Mouse (Mus musculus): ENCODE measurements at regions not wholly inside any gene's neighbourhood (a gene's known extent, or its start where the extent isn't known, plus 50 kb on each side); places are given as distances from the start of the nearest gene placed in this dataset.

DNA sequence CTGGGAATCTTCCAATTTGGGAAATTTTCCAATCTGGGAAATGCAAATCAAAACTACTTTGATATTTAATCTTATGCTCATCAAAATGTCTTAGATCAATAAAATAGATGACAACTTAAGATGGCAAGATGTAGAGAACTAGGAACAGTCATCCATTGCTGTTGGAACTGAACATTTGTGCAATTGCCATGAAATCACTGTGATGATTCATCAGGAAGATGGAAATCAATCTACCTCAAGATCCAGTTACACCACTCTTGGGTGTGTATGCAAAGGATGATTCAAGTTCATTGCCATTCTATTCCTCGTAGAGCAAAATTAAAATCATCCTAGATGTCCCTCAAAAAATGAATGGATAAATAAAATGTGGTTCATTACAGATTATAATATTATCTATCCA, 153.9 kb upstream of the Adgrl4 start:
- Histone ChIP-seq H3K27me3 (replicated peaks; ENCODE audit: control insufficient read depth, insufficient read depth, low read length) (no peaks in the 10 kb centered on the region), H3K9ac (ENCODE audit: low read depth, low read length) (no peak overlapping the region), H3K9me3 (ENCODE audit: control insufficient read depth) (no peaks in the 10 kb centered on the region), H3K4me3 (ENCODE audit: low read depth, low read length) (no peak overlapping the region), H3K4me1 (replicated peaks; ENCODE audit: control insufficient read depth, insufficient read depth, low read length) (no peaks in the 10 kb centered on the region), H3K27ac (ENCODE audit: low read depth, low read length) (no peak overlapping the region), H3K4me2 (replicated peaks; ENCODE audit: low read depth) (no peak overlapping the region), H3K36me3 (ENCODE audit: control insufficient read depth, insufficient read depth) (no peaks in the 10 kb centered on the region)
- 84% methylated on average over 1 of the region's 1 CpGs for WGBS
- TF ChIP-seq CTCF (IDR thresholded peaks at IDR 0.05; ENCODE audit: low read depth): no peak
- ATAC-seq: no peak

DNA sequence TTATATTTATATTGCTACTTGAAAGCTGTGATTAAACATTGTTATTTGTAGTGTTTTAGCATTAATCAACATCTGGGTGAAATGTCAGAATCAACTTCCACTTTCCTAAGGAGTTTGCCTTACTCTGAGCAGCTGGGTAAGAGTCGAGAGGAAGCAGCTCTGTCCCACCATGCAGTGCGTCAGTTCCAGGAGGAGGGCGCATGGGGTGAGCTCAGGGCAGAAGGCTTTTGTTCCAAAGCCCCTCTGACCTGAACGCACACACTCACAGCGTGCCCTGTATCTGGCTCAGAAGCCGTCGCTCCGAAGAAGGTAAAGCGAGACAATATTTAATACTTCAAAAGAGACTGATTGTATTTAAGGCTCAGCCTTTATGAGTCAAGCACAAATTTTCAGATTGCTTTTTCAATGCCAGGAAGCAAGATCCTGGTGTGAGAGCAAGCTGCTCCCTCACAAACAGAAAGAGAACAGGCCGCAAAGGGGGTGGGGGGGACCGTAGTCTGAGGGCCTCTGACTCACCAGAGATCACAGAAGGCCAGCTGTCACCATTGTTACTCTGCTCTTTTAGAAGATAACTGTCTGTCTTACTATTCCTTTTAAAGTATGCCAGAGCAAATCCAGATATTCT, 143.6 kb upstream of the Adgrl4 start:
- Histone ChIP-seq H3K9me3 (ENCODE audit: control insufficient read depth) (no peaks in the 10 kb centered on the region), H3K4me3 (ENCODE audit: low read depth, low read length) (no peak overlapping the region), H3K27me3 (replicated peaks; ENCODE audit: control insufficient read depth, insufficient read depth, low read length) (no peaks in the 10 kb centered on the region), H3K27ac (ENCODE audit: low read depth, low read length) (no peak overlapping the region), H3K36me3 (ENCODE audit: control insufficient read depth, insufficient read depth) (no peaks in the 10 kb centered on the region), H3K4me2 (replicated peaks; ENCODE audit: low read depth) (no peak overlapping the region), H3K9ac (ENCODE audit: low read depth, low read length) (no peak overlapping the region), H3K4me1 (replicated peaks; ENCODE audit: control insufficient read depth, insufficient read depth, low read length) (no peaks in the 10 kb centered on the region)
- ATAC-seq: no peak
- TF ChIP-seq CTCF (IDR thresholded peaks at IDR 0.05; ENCODE audit: low read depth): no peak
- 44% methylated on average over 11 of the region's 11 CpGs for whole genome bisulfite sequencing

DNA sequence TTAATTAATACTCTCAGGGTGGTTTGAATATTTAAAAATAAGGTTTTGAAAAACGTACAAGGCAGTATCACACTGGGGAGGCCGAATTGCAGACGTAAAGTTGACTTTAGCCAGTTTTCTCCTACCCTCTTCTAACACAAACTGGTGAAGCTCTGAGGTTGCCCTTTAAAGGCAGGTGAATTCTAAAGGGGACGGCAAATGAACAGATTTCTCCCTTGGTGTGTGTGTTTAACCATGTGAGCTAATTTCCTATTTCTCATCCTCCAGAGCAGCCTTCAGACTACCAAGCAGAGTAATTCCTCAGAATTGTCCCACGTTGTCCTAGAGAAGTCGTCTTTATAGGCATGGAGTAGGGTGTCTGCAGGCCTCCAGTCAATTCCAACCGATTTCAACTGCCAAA, 143.1 kb upstream of the Adgrl4 start:
- no peak for TF ChIP-seq CTCF (IDR thresholded peaks at IDR 0.05; ENCODE audit: low read depth)
- H3K9ac ChIP-seq (ENCODE audit: low read depth, low read length): no peak overlapping the region
- H3K4me1 ChIP-seq (replicated peaks; ENCODE audit: control insufficient read depth, insufficient read depth, low read length): no peaks in the 10 kb centered on the region
- no peaks in the 10 kb centered on the region for H3K36me3 ChIP-seq (ENCODE audit: control insufficient read depth, insufficient read depth)
- no peaks in the 10 kb centered on the region for H3K9me3 ChIP-seq (ENCODE audit: control insufficient read depth)
- no peak overlapping the region for H3K27ac ChIP-seq (ENCODE audit: low read depth, low read length)
- 71% methylated on average over 7 of the region's 7 CpGs for WGBS
- H3K4me3 ChIP-seq (ENCODE audit: low read depth, low read length): no peak overlapping the region
- no peak for ATAC-seq
- H3K4me2 ChIP-seq (replicated peaks; ENCODE audit: low read depth): no peak overlapping the region
- H3K27me3 ChIP-seq (replicated peaks; ENCODE audit: control insufficient read depth, insufficient read depth, low read length): no peaks in the 10 kb centered on the region

DNA sequence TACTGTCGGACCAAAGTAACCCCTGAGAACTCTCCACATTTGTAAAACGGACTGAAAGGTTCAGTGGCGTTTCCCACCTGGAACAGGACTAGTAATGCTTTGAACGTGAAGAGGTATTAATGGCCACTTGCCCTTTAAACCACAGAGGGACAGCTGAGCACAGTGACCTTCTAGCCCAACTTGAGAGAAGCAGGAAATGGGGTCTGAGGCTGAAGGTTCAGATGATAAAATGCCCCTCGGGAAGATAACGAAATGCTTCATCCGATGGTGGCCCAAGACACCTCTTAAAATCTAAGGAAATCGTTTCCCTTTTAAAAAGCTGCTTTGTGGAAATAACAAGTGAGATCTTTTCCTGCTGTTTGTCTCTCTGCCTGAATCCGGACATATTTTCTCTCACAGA, 142.7 kb upstream of the Adgrl4 start:
- WGBS: 66% methylated on average over 9 of the region's 9 CpGs
- H3K9ac ChIP-seq (ENCODE audit: low read depth, low read length): no peak overlapping the region
- TF ChIP-seq CTCF (IDR thresholded peaks at IDR 0.05; ENCODE audit: low read depth): no peak
- H3K9me3 ChIP-seq (ENCODE audit: control insufficient read depth): no peaks in the 10 kb centered on the region
- H3K4me1 ChIP-seq (replicated peaks; ENCODE audit: control insufficient read depth, insufficient read depth, low read length): no peaks in the 10 kb centered on the region
- no peaks in the 10 kb centered on the region for H3K36me3 ChIP-seq (ENCODE audit: control insufficient read depth, insufficient read depth)
- no peaks in the 10 kb centered on the region for H3K27me3 ChIP-seq (replicated peaks; ENCODE audit: control insufficient read depth, insufficient read depth, low read length)
- ATAC-seq: no peak
- no peak overlapping the region for H3K4me3 ChIP-seq (ENCODE audit: low read depth, low read length)
- no peak overlapping the region for H3K27ac ChIP-seq (ENCODE audit: low read depth, low read length)
- no peak overlapping the region for H3K4me2 ChIP-seq (replicated peaks; ENCODE audit: low read depth)

DNA sequence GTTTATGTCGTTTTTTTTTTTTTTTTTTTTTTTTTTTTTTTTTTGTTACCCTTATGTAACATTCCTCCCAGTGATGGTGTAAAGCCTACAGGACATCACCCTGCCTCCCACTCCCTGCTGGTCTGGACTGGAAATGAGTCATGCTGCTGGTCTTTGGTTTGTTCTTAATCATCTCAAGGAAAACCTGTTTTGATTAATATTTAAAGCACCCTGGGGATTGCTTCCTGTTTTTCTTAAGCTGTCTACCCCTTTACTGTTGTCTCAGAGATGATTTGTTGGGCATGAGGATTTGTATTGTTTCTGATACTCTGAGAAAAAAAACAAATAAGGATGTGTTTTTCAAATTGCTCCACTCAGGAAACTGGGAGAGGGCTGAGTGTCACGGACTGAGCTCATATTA, 139.4 kb upstream of the Adgrl4 start:
- no peak for TF ChIP-seq CTCF (IDR thresholded peaks at IDR 0.05; ENCODE audit: low read depth)
- Histone ChIP-seq H3K36me3 (ENCODE audit: control insufficient read depth, insufficient read depth) (no peaks in the 10 kb centered on the region), H3K27me3 (replicated peaks; ENCODE audit: control insufficient read depth, insufficient read depth, low read length) (no peaks in the 10 kb centered on the region), H3K9ac (ENCODE audit: low read depth, low read length) (no peak overlapping the region), H3K4me3 (ENCODE audit: low read depth, low read length) (no peak overlapping the region), H3K9me3 (ENCODE audit: control insufficient read depth) (no peaks in the 10 kb centered on the region), H3K27ac (ENCODE audit: low read depth, low read length) (no peak overlapping the region), H3K4me1 (replicated peaks; ENCODE audit: control insufficient read depth, insufficient read depth, low read length) (no peaks in the 10 kb centered on the region), H3K4me2 (replicated peaks; ENCODE audit: low read depth) (no peak overlapping the region)
- ATAC-seq: no peak
- 45% methylated on average over 2 of the region's 2 CpGs for WGBS

DNA sequence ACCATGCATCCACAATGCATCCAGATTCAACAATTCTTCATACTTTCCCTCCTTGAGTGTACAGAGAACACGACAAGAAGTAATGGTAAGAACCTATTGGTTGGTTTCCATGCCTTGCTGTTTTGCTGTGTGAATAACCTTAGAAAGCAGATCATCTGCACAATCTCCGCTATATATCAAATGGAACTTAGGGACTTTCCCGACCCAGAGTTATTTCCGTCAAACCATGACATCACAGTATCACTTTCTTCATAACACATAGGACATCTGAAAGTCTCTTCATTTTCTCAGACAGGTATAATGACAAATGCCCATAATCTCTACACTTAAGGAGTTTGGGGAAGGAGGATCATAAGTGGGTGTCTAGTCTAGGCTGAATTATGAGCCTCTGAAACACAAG, 132.3 kb upstream of the Adgrl4 start:
- Histone ChIP-seq H3K27me3 (replicated peaks; ENCODE audit: control insufficient read depth, insufficient read depth, low read length) (no peaks in the 10 kb centered on the region), H3K4me2 (replicated peaks; ENCODE audit: low read depth) (no peak overlapping the region), H3K4me1 (replicated peaks; ENCODE audit: control insufficient read depth, insufficient read depth, low read length) (no peaks in the 10 kb centered on the region), H3K27ac (ENCODE audit: low read depth, low read length) (no peak overlapping the region), H3K4me3 (ENCODE audit: low read depth, low read length) (no peak overlapping the region), H3K9ac (ENCODE audit: low read depth, low read length) (no peak overlapping the region), H3K9me3 (ENCODE audit: control insufficient read depth) (no peaks in the 10 kb centered on the region), H3K36me3 (ENCODE audit: control insufficient read depth, insufficient read depth) (no peaks in the 10 kb centered on the region)
- no peak for ATAC-seq
- TF ChIP-seq CTCF (IDR thresholded peaks at IDR 0.05; ENCODE audit: low read depth): no peak
- WGBS: 89% methylated on average over 4 of the region's 4 CpGs

DNA sequence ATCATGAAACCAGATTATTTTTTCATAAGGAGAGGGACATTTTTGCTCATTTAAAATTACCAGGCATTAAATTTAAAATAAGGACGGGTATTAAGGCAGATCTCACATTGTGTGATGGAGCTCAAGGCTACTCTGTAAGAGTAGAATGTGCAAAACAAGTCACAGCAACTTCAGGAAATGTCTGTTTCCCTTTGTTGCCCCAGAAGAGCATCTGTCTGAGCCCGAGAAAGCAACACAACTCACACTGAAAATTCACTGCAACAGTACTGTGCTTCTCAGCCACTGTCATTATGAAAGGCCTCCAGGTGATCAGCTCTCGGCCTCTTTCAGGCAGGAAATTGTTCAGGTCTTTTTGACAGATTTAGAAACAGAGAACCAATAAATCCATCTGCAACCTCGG, 129.7 kb upstream of the Adgrl4 start:
- no peak for ATAC-seq
- no peak overlapping the region for H3K27ac ChIP-seq (ENCODE audit: low read depth, low read length)
- H3K36me3 ChIP-seq (ENCODE audit: control insufficient read depth, insufficient read depth): no peaks in the 10 kb centered on the region
- no peak for TF ChIP-seq CTCF (IDR thresholded peaks at IDR 0.05; ENCODE audit: low read depth)
- H3K4me3 ChIP-seq (ENCODE audit: low read depth, low read length): no peak overlapping the region
- no peak overlapping the region for H3K4me2 ChIP-seq (replicated peaks; ENCODE audit: low read depth)
- H3K27me3 ChIP-seq (replicated peaks; ENCODE audit: control insufficient read depth, insufficient read depth, low read length): no peaks in the 10 kb centered on the region
- H3K9ac ChIP-seq (ENCODE audit: low read depth, low read length): no peak overlapping the region
- H3K9me3 ChIP-seq (ENCODE audit: control insufficient read depth): no peaks in the 10 kb centered on the region
- WGBS: 55% methylated on average over 4 of the region's 4 CpGs
- H3K4me1 ChIP-seq (replicated peaks; ENCODE audit: control insufficient read depth, insufficient read depth, low read length): no peaks in the 10 kb centered on the region
